ENCODE assay signal across 9 mouse cellular contexts in genomic region chr11:117888853-117889822, GRCm38 (mm10). TPM values are rescaled to one million over a fixed set of nuclear protein-coding genes. Genes with fewer than 3 reads are reported as not detected.
DNase-seq lines count a peak whose midpoint lies in the region; ATAC-seq lines count a peak whose summit lies in the region.
"Had no signal": no experiment of that assay in that cellular context is flagged by ENCODE, and none has a peak within 500 bp of the region (broad histone marks: within the 10 kb centered on the region; RNA-seq: fewer than 3 reads in every experiment).

No protein-coding gene starts in this region.

- intact Hi-C loops in heart, postnatal 10 days (cut with DNase I) = no loop called here

- H3K9ac ChIP-seq in heart, embryonic 14.5 days (ENCODE audit: low read length) = peak overlapping the region; percentile 65
- peak overlapping the region; percentile 37 for H3K9ac ChIP-seq in hindbrain, embryonic 11.5 days (ENCODE audit: low read depth, low read length)
- peak overlapping the region; percentile 20 for H3K9ac ChIP-seq in midbrain, embryonic 12.5 days (replicated peaks)

- no peak for DNase-seq in heart, postnatal 10 days
- peak; percentile 90 for DNase-seq in R1 (ENCODE audit: low read depth, low spot score)
- peak; percentile 68 for DNase-seq in hindbrain, embryonic 11.5 days (ENCODE audit: low spot score)
- no peak for DNase-seq in urinary bladder, adult 18-20 months (ENCODE audit: low spot score in 2 of 2)
- no peak for DNase-seq in thymus, adult 18-20 months
- DNase-seq in adrenal gland, adult 2 months = no peak

- H3K4me2 ChIP-seq in heart, embryonic 14.5 days (ENCODE audit: low read length) = peak overlapping the region; percentile 64
- H3K4me2 ChIP-seq in hindbrain, embryonic 11.5 days (replicated peaks; ENCODE audit: low read depth, low read length) = peak overlapping the region; percentile 45
- peak overlapping the region; percentile 56 for H3K4me2 ChIP-seq in midbrain, embryonic 12.5 days (replicated peaks)

- WGBS in heart, embryonic 14.5 days = 13% methylated on average over 29 of the region's 33 CpGs
- under 1% methylated on average over 33 of the region's 33 CpGs for WGBS in hindbrain, embryonic 11.5 days
- 1% methylated on average over 33 of the region's 33 CpGs for WGBS in midbrain, embryonic 12.5 days

- H3K9me3 ChIP-seq in heart, embryonic 14.5 days (ENCODE audit: control insufficient read depth, low read length) = no peaks in the 10 kb centered on the region
- no peaks in the 10 kb centered on the region for H3K9me3 ChIP-seq in hindbrain, embryonic 11.5 days (ENCODE audit: control insufficient read depth, low read length)
- H3K9me3 ChIP-seq in midbrain, embryonic 12.5 days = no peaks in the 10 kb centered on the region

- peak overlapping the region; percentile 20 to 25; a peak in 3 of 4 replicates for H3K4me3 ChIP-seq in heart, embryonic 14.5 days (ENCODE audit: control insufficient read depth in 1 of 2, insufficient read depth in 1 of 2, low read depth in 1 of 2, low read length in 2 of 2)
- H3K4me3 ChIP-seq in hindbrain, embryonic 11.5 days (ENCODE audit: low read depth, low read length) = 0 out of 2 replicates have a peak overlapping the region, but pooled peaks have one; percentile 10
- H3K4me3 ChIP-seq in midbrain, embryonic 12.5 days = peak overlapping the region; percentile 29

- no peaks in the 10 kb centered on the region for H3K36me3 ChIP-seq in heart, embryonic 14.5 days (ENCODE audit: control insufficient read depth, insufficient read depth, low read length)
- no peaks in the 10 kb centered on the region for H3K36me3 ChIP-seq in hindbrain, embryonic 11.5 days (ENCODE audit: control insufficient read depth, insufficient read depth, low read length)
- no peaks in the 10 kb centered on the region for H3K36me3 ChIP-seq in midbrain, embryonic 12.5 days

- H3K4me1 ChIP-seq in heart, embryonic 14.5 days (ENCODE audit: control insufficient read depth in 2 of 2, insufficient read depth in 2 of 2, low read length in 2 of 2) = peaks cover 22 to 29% of the 10 kb centered on the region in 2 experiments
- peaks cover 28% of the 10 kb centered on the region for H3K4me1 ChIP-seq in hindbrain, embryonic 11.5 days (replicated peaks; ENCODE audit: control insufficient read depth, insufficient read depth, low read length)
- peaks cover 32% of the 10 kb centered on the region for H3K4me1 ChIP-seq in midbrain, embryonic 12.5 days

- H3K27me3 ChIP-seq in heart, embryonic 14.5 days (ENCODE audit: control insufficient read depth, insufficient read depth, low read length) = 0 out of 2 replicates have a peak, but pooled peaks cover 21% of the 10 kb centered on the region
- peaks cover 17% of the 10 kb centered on the region for H3K27me3 ChIP-seq in hindbrain, embryonic 11.5 days (ENCODE audit: control insufficient read depth, insufficient read depth, low read length)
- H3K27me3 ChIP-seq in midbrain, embryonic 12.5 days = peaks cover 60% of the 10 kb centered on the region

- ATAC-seq in heart, embryonic 14.5 days (ENCODE audit: insufficient number of reproducible peaks, insufficient read depth, low FRiP score, low read depth) = no peak
- peak; percentile 58 for ATAC-seq in hindbrain, embryonic 11.5 days (ENCODE audit: low FRiP score)
- peak; percentile 56 for ATAC-seq in midbrain, embryonic 12.5 days (ENCODE audit: low FRiP score, low read depth)

- 0 out of 4 replicates have a peak overlapping the region, but pooled peaks of 1 of the 2 experiments have one; percentile 14 for H3K27ac ChIP-seq in heart, embryonic 14.5 days (replicated peaks in 1 of 2; ENCODE audit: control insufficient read depth in 1 of 2, insufficient read depth in 1 of 2, low read depth in 2 of 2, low read length in 2 of 2)
- H3K27ac ChIP-seq in hindbrain, embryonic 11.5 days (ENCODE audit: low read depth, low read length) = peak overlapping the region; percentile 68
- peak overlapping the region; percentile 80 for H3K27ac ChIP-seq in midbrain, embryonic 12.5 days (replicated peaks)

RNA-seq across cellular contexts. Expression of gene Tha1, which starts 15.9 kb away (rescaled TPM):
- polyA plus RNA-seq in heart, embryonic 14.5 days (2014; fragmentation: Nextera tagmentation; extraction: Ambion mirVana) = 4.9 and 5.6 TPM in 2 replicates
- 1 to 10 TPM; 5.1 to 5.7 TPM for total RNA-seq in heart, postnatal 10 days (2021)
- polyA plus RNA-seq in hindbrain, embryonic 11.5 days (2014; fragmentation: Nextera tagmentation; extraction: Ambion mirVana) = 1.4 and 1.7 TPM in 2 replicates
- 3.1 and 3.2 TPM in 2 replicates for polyA plus RNA-seq in midbrain, embryonic 12.5 days (2016; fragmentation: Nextera tagmentation; extraction: Ambion mirVana)
- 1 to 10 TPM; 8.4 to 9.5 TPM for total RNA-seq in adrenal gland, adult 2 months (2021)
- polyA plus RNA-seq in adrenal gland, adult 2 months (2012; rRNA removed) = 40.3 and 49.3 TPM in 2 replicates
- total RNA-seq: CH12.LX had no signal

RNA-seq across cellular contexts. Expression of gene Tmem235, which starts 28.6 kb away (rescaled TPM):
- not detected in 2 replicates for polyA plus RNA-seq in heart, embryonic 14.5 days (2014; fragmentation: Nextera tagmentation; extraction: Ambion mirVana)
- total RNA-seq in heart, postnatal 10 days (2021) = not detected
- polyA plus RNA-seq in hindbrain, embryonic 11.5 days (2014; fragmentation: Nextera tagmentation; extraction: Ambion mirVana) = not detected in 2 replicates
- not detected in 2 replicates for polyA plus RNA-seq in midbrain, embryonic 12.5 days (2016; fragmentation: Nextera tagmentation; extraction: Ambion mirVana)
- total RNA-seq in adrenal gland, adult 2 months (2021) = not detected
- not detected in 2 replicates for polyA plus RNA-seq in adrenal gland, adult 2 months (2012; rRNA removed)
- total RNA-seq: CH12.LX had no signal

RNA-seq across cellular contexts. Expression of gene Birc5, which starts 40.1 kb away (rescaled TPM):
- 227 and 240 TPM in 2 replicates for polyA plus RNA-seq in heart, embryonic 14.5 days (2014; fragmentation: Nextera tagmentation; extraction: Ambion mirVana)
- total RNA-seq in heart, postnatal 10 days (2021) = 10 to 100 TPM; 17.4 to 18.4 TPM
- 296 and 301 TPM in 2 replicates for polyA plus RNA-seq in hindbrain, embryonic 11.5 days (2014; fragmentation: Nextera tagmentation; extraction: Ambion mirVana)
- 228 and 237 TPM in 2 replicates for polyA plus RNA-seq in midbrain, embryonic 12.5 days (2016; fragmentation: Nextera tagmentation; extraction: Ambion mirVana)
- 1 to 10 TPM; 1.1 to 2.8 TPM for total RNA-seq in adrenal gland, adult 2 months (2021)
- 2.1 and 2.6 TPM in 2 replicates for polyA plus RNA-seq in adrenal gland, adult 2 months (2012; rRNA removed)

Comparison
In these comparisons a context has a peak if more than half of its experiments do, and no peak if none do; other contexts are left out.
1. DNase-seq: peak in R1 (single experiment) and hindbrain, embryonic 11.5 days (single experiment); none in heart, postnatal 10 days (0 of 2), urinary bladder, adult 18-20 months (0 of 2), thymus, adult 18-20 months (0 of 2) and adrenal gland, adult 2 months (single experiment).
2. RNA of gene Birc5, which starts 40.1 kb away (polyA plus RNA-seq): 296 to 301 TPM in hindbrain, embryonic 11.5 days, 227 to 240 TPM in heart, embryonic 14.5 days and 228 to 237 TPM in midbrain, embryonic 12.5 days; 2.1 to 2.6 TPM in adrenal gland, adult 2 months; every median in the first group is over 10 times any median in the second.
3. Peak in every context shown above with its lines, with median percentiles within 50 percentile points of each other: H3K4me2 ChIP-seq, H3K4me3 ChIP-seq and H3K9ac ChIP-seq.